Mouse (Mus musculus): ENCODE data around the gene Mcm6.

Mcm6 gene

GRCm38 (mm10) chr1:128359554-128360376 lies at the start of gene Mcm6:
Mcm6 (minus strand) TSS chr1:128359664.
- peak; percentile 97 for DNase-seq (ENCODE audit: low read depth)

GRCm38 (mm10) chr1:128406846-128407245 lies 47.4 kb upstream of the Mcm6 start:
- DNase-seq (ENCODE audit: low read depth) = no peak

GRCm38 (mm10) chr1:128405675-128406074 lies 46.2 kb upstream of the Mcm6 start:
- no peak for DNase-seq (ENCODE audit: low read depth)

- DNase-seq (ENCODE audit: low read depth) = no peak
Measured at GRCm38 (mm10) chr1:128405041-128405481, 45.6 kb upstream of the Mcm6 start.

GRCm38 (mm10) chr1:128400926-128401325 lies 41.5 kb upstream of the Mcm6 start:
- DNase-seq (ENCODE audit: low read depth) = no peak

- DNase-seq (ENCODE audit: low read depth) = peak; percentile 14
Measured at GRCm38 (mm10) chr1:128399941-128400915, 40.8 kb upstream of the Mcm6 start.

- peak; percentile 73 for DNase-seq (ENCODE audit: low read depth)
Measured at GRCm38 (mm10) chr1:128398738-128399445, 39.4 kb upstream of the Mcm6 start.

GRCm38 (mm10) chr1:128394657-128395056 lies 35.2 kb upstream of the Mcm6 start:
- no peak for DNase-seq (ENCODE audit: low read depth)

GRCm38 (mm10) chr1:128392382-128392781 lies 32.9 kb upstream of the Mcm6 start:
- DNase-seq (ENCODE audit: low read depth) = no peak

GRCm38 (mm10) chr1:128386487-128386886 lies 27.0 kb upstream of the Mcm6 start:
- peak; percentile 60 for DNase-seq (ENCODE audit: low read depth)

GRCm38 (mm10) chr1:128376841-128377240 lies 17.4 kb upstream of the Mcm6 start:
- no peak for DNase-seq (ENCODE audit: low read depth)

- DNase-seq (ENCODE audit: low read depth) = peak; percentile 69
Measured at GRCm38 (mm10) chr1:128372143-128372860, 12.8 kb upstream of the Mcm6 start.

GRCm38 (mm10) chr1:128368732-128369441 lies 9.4 kb upstream of the Mcm6 start:
- peak; percentile 91 for DNase-seq (ENCODE audit: low read depth)

GRCm38 (mm10) chr1:128360601-128361000 lies 1.1 kb upstream of the Mcm6 start:
- no peak for DNase-seq (ENCODE audit: low read depth)

- no peak for DNase-seq (ENCODE audit: low read depth)
Measured at GRCm38 (mm10) chr1:128358916-128359553, 429 bp downstream of the Mcm6 start.

- peak; percentile 58 for DNase-seq (ENCODE audit: low read depth)
Measured at GRCm38 (mm10) chr1:128358276-128358675, 1.2 kb downstream of the Mcm6 start.

- DNase-seq (ENCODE audit: low read depth) = peak; percentile 78
Measured at GRCm38 (mm10) chr1:128357452-128357851, 2.0 kb downstream of the Mcm6 start.

GRCm38 (mm10) chr1:128353092-128353491 lies 6.4 kb downstream of the Mcm6 start:
- DNase-seq (ENCODE audit: low read depth) = no peak

GRCm38 (mm10) chr1:128344232-128344631 lies 15.2 kb downstream of the Mcm6 start:
- no peak for DNase-seq (ENCODE audit: low read depth)

GRCm38 (mm10) chr1:128337708-128338320 lies 21.6 kb downstream of the Mcm6 start:
- no peak for DNase-seq (ENCODE audit: low read depth)
